ENCODE assay signal across 21 mouse cellular contexts in the genomic region with DNA sequence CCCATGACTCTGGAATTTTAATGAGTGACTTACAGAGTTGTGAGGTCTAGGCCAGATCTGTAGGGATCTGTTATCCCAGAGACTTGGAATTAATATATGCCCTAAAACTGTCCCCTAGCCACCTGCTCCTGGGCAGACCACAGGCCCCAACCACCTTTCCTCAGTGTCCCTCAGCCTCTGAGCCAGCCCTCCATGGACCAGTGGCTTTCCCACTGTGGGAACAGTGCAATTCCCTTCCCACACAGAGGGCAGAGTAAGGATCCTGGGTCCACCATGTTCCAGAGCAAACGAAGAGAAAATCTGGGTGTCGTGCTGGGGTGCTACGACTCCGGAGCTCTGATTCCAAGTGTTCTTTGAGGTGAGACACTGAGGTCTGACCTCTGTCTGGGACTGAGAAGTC.
A peak's percentile ranks its signal among the peaks of the same experiment; 100 is the strongest.
DNase-seq lines count a peak whose midpoint lies in the region; ATAC-seq and TF ChIP-seq lines count a peak whose summit lies in the region.
"Had no signal": no experiment of that assay in that cellular context is flagged by ENCODE, and none has a peak within 500 bp of the region (broad histone marks: within the 10 kb centered on the region; RNA-seq: fewer than 3 reads in every experiment).

No protein-coding gene starts in this region.

- H3K27ac ChIP-seq in heart, embryonic 10.5 days = no peak overlapping the region
- H3K27ac ChIP-seq in stomach, embryonic 16.5 days (ENCODE audit: low read length) = peak overlapping the region; percentile 35; the same call in 1 of the 2 replicates
- H3K27ac ChIP-seq in stomach, postnatal 0 days (replicated peaks) = no peak overlapping the region
- H3K27ac ChIP-seq: embryonic facial prominence, embryonic 13.5 days; embryonic facial prominence, embryonic 15.5 days; forebrain, embryonic 10.5 days; forebrain, embryonic 12.5 days had no signal

- no peaks in the 10 kb centered on the region for H3K9me3 ChIP-seq in heart, embryonic 10.5 days
- no peaks in the 10 kb centered on the region for H3K9me3 ChIP-seq in stomach, embryonic 16.5 days (replicated peaks; ENCODE audit: control insufficient read depth, low read length)
- H3K9me3 ChIP-seq in stomach, postnatal 0 days (ENCODE audit: control insufficient read depth, low read length) = no peaks in the 10 kb centered on the region
- H3K9me3 ChIP-seq: embryonic facial prominence, embryonic 13.5 days; embryonic facial prominence, embryonic 15.5 days; forebrain, embryonic 10.5 days; forebrain, embryonic 12.5 days had no signal

- H3K4me1 ChIP-seq in heart, embryonic 10.5 days = peaks cover 10% of the 10 kb centered on the region; the same call in 1 of the 2 replicates
- no peaks in the 10 kb centered on the region; the same call in 1 of the 2 replicates for H3K4me1 ChIP-seq in stomach, embryonic 16.5 days (ENCODE audit: control insufficient read depth, insufficient read depth, low read length)
- H3K4me1 ChIP-seq in stomach, postnatal 0 days (replicated peaks; ENCODE audit: control insufficient read depth, insufficient read depth) = no peaks in the 10 kb centered on the region
- H3K4me1 ChIP-seq: forebrain, embryonic 10.5 days; forebrain, embryonic 12.5 days had no signal

- H3K4me3 ChIP-seq in heart, embryonic 10.5 days = no peak overlapping the region
- H3K4me3 ChIP-seq in stomach, embryonic 16.5 days (replicated peaks; ENCODE audit: low read length) = no peak overlapping the region
- H3K4me3 ChIP-seq in stomach, postnatal 0 days (ENCODE audit: low read depth, low read length) = no peak overlapping the region
- H3K4me3 ChIP-seq: embryonic facial prominence, embryonic 13.5 days; embryonic facial prominence, embryonic 15.5 days; erythroblast, embryonic 14.5 days; forebrain, embryonic 10.5 days; forebrain, embryonic 12.5 days had no signal

- no peak for TF ChIP-seq CTCF in stomach, postnatal 0 days (IDR thresholded peaks at IDR 0.05; ENCODE audit: low read depth)

- H3K9ac ChIP-seq in stomach, embryonic 16.5 days (ENCODE audit: low read length) = no peak overlapping the region
- no peak overlapping the region for H3K9ac ChIP-seq in stomach, postnatal 0 days (ENCODE audit: low read length)
- H3K9ac ChIP-seq: embryonic facial prominence, embryonic 13.5 days; embryonic facial prominence, embryonic 15.5 days; forebrain, embryonic 12.5 days had no signal

- peaks cover 74% of the 10 kb centered on the region for H3K27me3 ChIP-seq in heart, embryonic 10.5 days (ENCODE audit: insufficient read depth, poor library complexity, severe bottlenecking)
- H3K27me3 ChIP-seq in stomach, embryonic 16.5 days (ENCODE audit: control insufficient read depth, insufficient read depth, low read length) = no peaks in the 10 kb centered on the region
- no peaks in the 10 kb centered on the region for H3K27me3 ChIP-seq in stomach, postnatal 0 days (ENCODE audit: control insufficient read depth, insufficient read depth, low read length)
- H3K27me3 ChIP-seq: forebrain, embryonic 12.5 days had no signal

- DNase-seq in heart, embryonic 10.5 days (ENCODE audit: low spot score) = peak; percentile 51
- no peak for DNase-seq in heart, postnatal 4 days
- no peak for DNase-seq in stomach, postnatal 0 days (ENCODE audit: low spot score)
- DNase-seq: adrenal gland, adult 2 months; adrenal gland, postnatal 10 days; adrenal gland, postnatal 25 days; cerebellum, adult 11 months; cerebellum, adult 18-20 months; cerebellum, adult 8-10 months; cerebellum, adult 9-11 months; cerebellum, postnatal 14 days; cerebellum, postnatal 36 days; embryo, embryonic 11 days had no signal

- no peaks in the 10 kb centered on the region for H3K36me3 ChIP-seq in heart, embryonic 10.5 days
- H3K36me3 ChIP-seq in stomach, embryonic 16.5 days (ENCODE audit: control insufficient read depth, insufficient read depth, low read length) = no peaks in the 10 kb centered on the region
- H3K36me3 ChIP-seq in stomach, postnatal 0 days (ENCODE audit: control insufficient read depth, insufficient read depth, low read length) = no peaks in the 10 kb centered on the region
- H3K36me3 ChIP-seq: embryonic facial prominence, embryonic 13.5 days; embryonic facial prominence, embryonic 15.5 days; forebrain, embryonic 10.5 days; forebrain, embryonic 12.5 days had no signal

- ATAC-seq in stomach, embryonic 16.5 days (ENCODE audit: insufficient read depth, low FRiP score) = no peak
- no peak for ATAC-seq in stomach, postnatal 0 days (ENCODE audit: low FRiP score, low TSS enrichment)
- ATAC-seq: forebrain, embryonic 14.5 days; forebrain, embryonic 16.5 days had no signal

- TF ChIP-seq EP300 in stomach, postnatal 0 days (optimal IDR thresholded peaks at IDR 0.05) = no peak

- H3K4me2 ChIP-seq in stomach, embryonic 16.5 days (ENCODE audit: low read depth, low read length) = no peak overlapping the region
- H3K4me2 ChIP-seq in stomach, postnatal 0 days (replicated peaks; ENCODE audit: low read depth) = no peak overlapping the region
- H3K4me2 ChIP-seq: embryonic facial prominence, embryonic 13.5 days; embryonic facial prominence, embryonic 15.5 days; forebrain, embryonic 12.5 days had no signal

- 78% methylated on average over 4 of the region's 4 CpGs for WGBS in heart, embryonic 10.5 days
- WGBS in stomach, embryonic 16.5 days = 71% methylated on average over 4 of the region's 4 CpGs
- 68% methylated on average over 4 of the region's 4 CpGs for WGBS in stomach, postnatal 0 days
